Mouse (Mus musculus): ENCODE results near the gene Ppp1r14d.

GRCm38 (mm10) chr2:119198049-119198448 is 31.7 kb downstream of the Ppp1r14d start:
- TF ChIP-seq GATA1 (IDR thresholded peaks at IDR 0.05; ENCODE audit: borderline replicate concordance, low read length), result no peak
- no peak for TF ChIP-seq FLI1 (IDR thresholded peaks at IDR 0.05; ENCODE audit: low read length)

All from megakaryocyte, embryonic 14.5 days (primary cell).